Mouse (Mus musculus) heart, embryonic 12.5 days (tissue): ENCODE results near the gene Ly6c1. TPM values are rescaled to one million over a fixed set of nuclear protein-coding genes. Genes with fewer than 3 reads are reported as not detected.
"Not testable (repeated sequence)": the region's sequence is repeated elsewhere in the genome, so short reads cannot be mapped to it uniquely, and the experiment has no call there.

ENCODE experiments used
- ATAC-seq: fragments of 200-750 bp; cut with Nextera tagmentation; 2 replicates; pipeline ENCODE4 v1.8.0; 2017; ENCODE audit warnings: moderate TSS enrichment, moderate library complexity; ENCODE audit not compliant: insufficient number of reproducible peaks, low FRiP score
- H3K27ac ChIP-seq: fragments of 300-500 bp; sonication (generic); 2 replicates; pipeline ENCODE4 v1.5.1; 2016; ENCODE audit warnings: mild to moderate bottlenecking, moderate library complexity; ENCODE audit not compliant: poor library complexity, severe bottlenecking
- H3K27me3 ChIP-seq: fragments of 300-500 bp; sonication (generic); replicated peaks from 2 replicates; pipeline ENCODE4 v1.6.1; 2016; ENCODE audit warnings: mild to moderate bottlenecking, moderate library complexity
- H3K36me3 ChIP-seq: fragments of 300-500 bp; sonication (generic); 2 replicates; pipeline ENCODE4 v1.6.1; 2016; ENCODE audit warnings: mild to moderate bottlenecking, moderate library complexity
- H3K4me1 ChIP-seq: fragments of 300-500 bp; sonication (generic); replicated peaks from 2 replicates; pipeline ENCODE4 v1.6.1; 2016; ENCODE audit warnings: mild to moderate bottlenecking
- H3K4me2 ChIP-seq: fragments of 300-500 bp; sonication (generic); 2 replicates; pipeline ENCODE4 v1.6.1; 2016; ENCODE audit warnings: mild to moderate bottlenecking, moderate library complexity
- H3K4me3 ChIP-seq: fragments of 300-500 bp; sonication (generic); 2 replicates; pipeline ENCODE4 v1.5.1; 2016; ENCODE audit warnings: mild to moderate bottlenecking
- H3K9ac ChIP-seq: fragments of 300-500 bp; sonication (generic); 2 replicates; pipeline ENCODE4 v1.6.1; 2016; ENCODE audit warnings: mild to moderate bottlenecking, moderate library complexity
- H3K9me3 ChIP-seq: fragments of 300-500 bp; sonication (generic); replicated peaks from 2 replicates; pipeline ENCODE4 v1.6.1; 2016; ENCODE audit warnings: mild to moderate bottlenecking, moderate library complexity
- WGBS: fragments of 180-500 bp; shearing (Covaris S2); methylation state at CpG from one replicate; pipeline ENCODE4 v1.1.7; 2016; 5-methylcytosine and 5-hydroxymethylcytosine counted together
- polyA plus RNA-seq: library from polyadenylated mRNA; unstranded; fragments of >200 nt; fragmentation: Nextera tagmentation; extraction: Ambion mirVana; gene quantifications from 2 replicates; pipeline ENCODE4 v1.2.1, GENCODE M21; 2016

Ly6c1 gene
- polyA plus RNA-seq, 1 experiment from 2014 or later = 0.91 TPM

GRCm38 (mm10) chr15:75047313-75047969, 1.2 kb downstream of the Ly6c1 start:
- H3K27me3 ChIP-seq, H3K4me1 ChIP-seq, H3K4me2 ChIP-seq, H3K9me3 ChIP-seq, H3K9ac ChIP-seq, H3K36me3 ChIP-seq, ATAC-seq, H3K4me3 ChIP-seq, H3K27ac ChIP-seq: not testable (repeated sequence)
- 59% methylated on average over 5 of the region's 7 CpGs for WGBS

DNA sequence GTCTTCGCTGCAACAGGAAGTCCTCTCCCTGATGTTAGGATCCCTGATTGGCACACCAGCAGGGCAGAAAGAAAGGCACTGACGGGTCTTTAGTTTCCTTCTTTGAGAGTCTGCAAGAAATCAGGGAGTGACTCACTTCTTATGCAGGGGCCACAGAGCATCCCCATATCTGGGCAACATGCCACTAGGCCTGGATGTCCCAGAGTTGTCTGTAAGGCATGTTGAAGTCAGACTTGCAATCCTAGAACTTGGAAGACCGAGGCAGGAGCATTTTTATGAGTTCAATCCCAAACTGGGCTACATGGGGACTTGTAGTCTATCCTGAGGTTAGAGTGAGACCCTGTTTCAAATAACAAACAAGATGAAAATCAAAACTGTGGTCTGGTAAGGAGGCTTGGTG, 3.1 kb downstream of the Ly6c1 start:
- H3K9me3 ChIP-seq, H3K27me3 ChIP-seq, H3K36me3 ChIP-seq, H3K9ac ChIP-seq, H3K4me3 ChIP-seq, H3K4me2 ChIP-seq, H3K27ac ChIP-seq, H3K4me1 ChIP-seq, ATAC-seq: not testable (repeated sequence)
- 66% methylated on average over 3 of the region's 3 CpGs for WGBS

DNA sequence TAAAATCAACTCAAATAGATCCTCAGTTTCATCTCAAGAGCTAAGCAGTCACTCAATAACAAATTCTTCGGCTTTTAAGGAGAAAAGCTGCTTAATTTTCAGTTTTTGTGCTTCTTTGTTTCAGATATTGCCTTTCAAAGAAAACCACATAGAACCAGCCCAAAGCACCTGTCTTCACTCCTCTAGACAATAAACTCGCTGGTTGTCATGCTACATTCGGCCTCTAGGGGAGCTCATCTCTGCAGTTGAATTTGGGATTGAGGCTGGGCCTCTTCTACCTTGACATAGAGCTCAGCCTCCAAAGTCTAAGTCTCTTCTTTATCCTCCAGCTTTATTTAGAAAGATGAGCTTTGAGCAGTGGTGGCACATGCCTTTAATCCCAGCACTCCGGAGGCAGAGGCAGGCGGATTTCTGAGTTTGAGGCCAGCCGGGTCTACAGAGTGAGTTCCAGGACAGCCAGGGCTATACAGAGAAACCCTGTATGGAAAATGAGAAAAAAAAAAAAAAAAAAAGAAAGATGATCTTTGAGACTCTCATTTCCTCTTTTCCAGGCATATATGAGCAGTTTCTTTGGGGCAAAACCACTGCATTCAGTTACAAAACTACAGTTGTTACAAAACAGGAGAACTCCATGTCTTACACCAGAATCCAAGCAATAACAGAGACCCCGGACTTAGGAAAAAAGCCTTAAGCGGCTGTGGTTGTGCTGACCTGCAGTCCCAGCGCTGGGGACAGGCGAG, 27.4 kb downstream of the Ly6c1 start:
- H3K9me3 ChIP-seq, ATAC-seq, H3K4me2 ChIP-seq, H3K4me1 ChIP-seq, H3K4me3 ChIP-seq, H3K9ac ChIP-seq, H3K27ac ChIP-seq, H3K27me3 ChIP-seq, H3K36me3 ChIP-seq: not testable (repeated sequence)
- WGBS = 78% methylated on average over 7 of the region's 10 CpGs

DNA sequence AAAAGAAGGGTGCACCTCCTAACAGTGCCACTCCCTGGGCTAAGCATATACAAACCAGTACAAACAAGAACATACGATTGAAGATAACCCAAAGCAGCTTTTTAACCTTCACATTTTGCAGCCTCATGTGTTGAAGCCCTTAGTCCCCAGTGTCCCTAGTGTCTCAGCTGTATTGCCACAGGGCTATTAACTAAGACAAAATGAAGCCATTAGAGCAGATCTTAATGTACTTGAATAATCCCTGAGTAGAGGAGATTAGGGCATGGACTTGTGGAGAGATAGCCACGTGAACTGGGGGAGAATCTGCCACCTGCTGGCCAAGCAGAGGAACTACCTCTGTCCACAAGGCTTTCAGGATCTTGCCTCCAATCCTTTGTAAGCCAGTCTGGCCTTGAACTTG, 29.2 kb downstream of the Ly6c1 start:
- 42% methylated on average over 2 of the region's 2 CpGs for WGBS
- ATAC-seq, H3K36me3 ChIP-seq, H3K9me3 ChIP-seq, H3K27ac ChIP-seq, H3K4me1 ChIP-seq, H3K4me3 ChIP-seq, H3K9ac ChIP-seq, H3K27me3 ChIP-seq, H3K4me2 ChIP-seq: not testable (repeated sequence)

Other genes starting within 250 kb of the Ly6c1 start
- not detected in 2 replicates for gene Gml2, start 229.8 kb downstream of the Ly6c1 start, polyA plus RNA-seq
- gene 2010109I03Rik, start 151.8 kb downstream of the Ly6c1 start, polyA plus RNA-seq = not detected in 2 replicates
- gene Ly6i, start 65.4 kb downstream of the Ly6c1 start, polyA plus RNA-seq = not detected in 2 replicates
- 0.49 and 0.87 TPM in 2 replicates for gene Ly6a, start 50.8 kb downstream of the Ly6c1 start, polyA plus RNA-seq
- gene Ly6c2, start 63.1 kb upstream of the Ly6c1 start, polyA plus RNA-seq = not detected in 2 replicates
- gene Ly6g, start 106.4 kb upstream of the Ly6c1 start, polyA plus RNA-seq = not detected in 2 replicates
- gene BC025446, start 167.5 kb upstream of the Ly6c1 start, polyA plus RNA-seq = not detected in 2 replicates
- gene Ly6f, start 219.6 kb upstream of the Ly6c1 start, polyA plus RNA-seq = not detected in 2 replicates